Mouse (Mus musculus): ENCODE data around the gene Npepps.
"Not testable (repeated sequence)": the region's sequence is repeated elsewhere in the genome, so short reads cannot be mapped to it uniquely, and the experiment has no call there.

Npepps gene

GRCm38 (mm10) chr11:97190992-97191391 is 89.4 kb downstream of the Npepps start:
- Histone ChIP-seq H3K9me3 (ENCODE audit: low read length) (no peaks in the 10 kb centered on the region), H3K4me3 (replicated peaks; ENCODE audit: low read length) (0 out of 2 replicates have a peak overlapping the region, but pooled peaks have one; percentile 5), H3K27me3 (ENCODE audit: insufficient read depth, low read length) (no peaks in the 10 kb centered on the region), H3K36me3 (ENCODE audit: insufficient read depth, low read length) (peaks cover 12% of the 10 kb centered on the region), H3K4me1 (replicated peaks; ENCODE audit: low read depth, low read length) (peaks cover 61% of the 10 kb centered on the region)
- no peak for TF ChIP-seq CTCF (conservative IDR thresholded peaks at IDR 0.05; ENCODE audit: low read length)
- no peak for TF ChIP-seq NANOG (IDR thresholded peaks at IDR 0.05; ENCODE audit: borderline replicate concordance, low read length)
- TF ChIP-seq POU5F1 (IDR thresholded peaks at IDR 0.05; ENCODE audit: borderline replicate concordance, low read length): no peak

- not testable (repeated sequence) for H3K9me3 ChIP-seq (ENCODE audit: low read length); H3K27me3 ChIP-seq (ENCODE audit: insufficient read depth, low read length)
- H3K4me1 ChIP-seq (replicated peaks; ENCODE audit: low read depth, low read length): peaks cover 67% of the 10 kb centered on the region
- H3K36me3 ChIP-seq (ENCODE audit: insufficient read depth, low read length): peaks cover 25% of the 10 kb centered on the region
- peak overlapping the region; percentile 88 for H3K4me3 ChIP-seq (replicated peaks; ENCODE audit: low read length)
These were observed 90.8 kb downstream of the Npepps start for GRCm38 (mm10) chr11:97189645-97190044.

- Histone ChIP-seq H3K4me1 (replicated peaks; ENCODE audit: low read depth, low read length) (peaks cover 67% of the 10 kb centered on the region), H3K9me3 (ENCODE audit: low read length) (no peaks in the 10 kb centered on the region), H3K36me3 (ENCODE audit: insufficient read depth, low read length) (peaks cover 29% of the 10 kb centered on the region), H3K27me3 (ENCODE audit: insufficient read depth, low read length) (no peaks in the 10 kb centered on the region), H3K4me3 (replicated peaks; ENCODE audit: low read length) (peak overlapping the region; percentile 88)
- TF ChIP-seq CTCF (conservative IDR thresholded peaks at IDR 0.05; ENCODE audit: low read length) (no peak), NANOG (IDR thresholded peaks at IDR 0.05; ENCODE audit: borderline replicate concordance, low read length) (peak; percentile 45; the same call in 1 of the 2 replicates)
These were observed 91.2 kb downstream of the Npepps start for GRCm38 (mm10) chr11:97189231-97189630.

GRCm38 (mm10) chr11:97188643-97188955 is 91.8 kb downstream of the Npepps start:
- Histone ChIP-seq H3K4me1 (replicated peaks; ENCODE audit: low read depth, low read length) (peaks cover 71% of the 10 kb centered on the region), H3K9me3 (ENCODE audit: low read length) (no peaks in the 10 kb centered on the region)

GRCm38 (mm10) chr11:97187764-97188642 is 92.4 kb downstream of the Npepps start, which contains the start of gene Kpnb1:
Kpnb1 (minus strand) TSS chr11:97187881.
- Histone ChIP-seq H3K4me3 (replicated peaks; ENCODE audit: low read length) (peak within 1 kb of the TSS; percentile 96), H3K9me3 (ENCODE audit: low read length) (no peaks in the 10 kb centered on the region), H3K27me3 (ENCODE audit: insufficient read depth, low read length) (no peaks in the 10 kb centered on the region), H3K4me1 (replicated peaks; ENCODE audit: low read depth, low read length) (peaks cover 75% of the 10 kb centered on the region), H3K36me3 (ENCODE audit: insufficient read depth, low read length) (peaks cover 42% of the 10 kb centered on the region)
- TF ChIP-seq POU5F1 (IDR thresholded peaks at IDR 0.05; ENCODE audit: borderline replicate concordance, low read length): no peak
- no peak for TF ChIP-seq CTCF (conservative IDR thresholded peaks at IDR 0.05; ENCODE audit: low read length)
- TF ChIP-seq NANOG (IDR thresholded peaks at IDR 0.05; ENCODE audit: borderline replicate concordance, low read length): no peak

More at GRCm38 (mm10) chr11:97188643-97188955, 91.8 kb downstream of the Npepps start:
- peaks cover 36% of the 10 kb centered on the region for H3K36me3 ChIP-seq (ENCODE audit: insufficient read depth, low read length)
- peak overlapping the region; percentile 88 for H3K4me3 ChIP-seq (replicated peaks; ENCODE audit: low read length)
- TF ChIP-seq POU5F1 (IDR thresholded peaks at IDR 0.05; ENCODE audit: borderline replicate concordance, low read length): no peak
- TF ChIP-seq CTCF (conservative IDR thresholded peaks at IDR 0.05; ENCODE audit: low read length): no peak
- TF ChIP-seq NANOG (IDR thresholded peaks at IDR 0.05; ENCODE audit: borderline replicate concordance, low read length): no peak
- no peaks in the 10 kb centered on the region for H3K27me3 ChIP-seq (ENCODE audit: insufficient read depth, low read length)

GRCm38 (mm10) chr11:97186947-97187763 is 93.3 kb downstream of the Npepps start:
- H3K4me3 ChIP-seq (replicated peaks; ENCODE audit: low read length): peak overlapping the region; percentile 96
- H3K4me1 ChIP-seq (replicated peaks; ENCODE audit: low read depth, low read length): peaks cover 75% of the 10 kb centered on the region
- no peaks in the 10 kb centered on the region for H3K9me3 ChIP-seq (ENCODE audit: low read length)
- TF ChIP-seq POU5F1 (IDR thresholded peaks at IDR 0.05; ENCODE audit: borderline replicate concordance, low read length) (no peak), NANOG (IDR thresholded peaks at IDR 0.05; ENCODE audit: borderline replicate concordance, low read length) (no peak), CTCF (conservative IDR thresholded peaks at IDR 0.05; ENCODE audit: low read length) (no peak)
- no peaks in the 10 kb centered on the region for H3K27me3 ChIP-seq (ENCODE audit: insufficient read depth, low read length)
- H3K36me3 ChIP-seq (ENCODE audit: insufficient read depth, low read length): peaks cover 50% of the 10 kb centered on the region

GRCm38 (mm10) chr11:97185704-97186614 is 94.5 kb downstream of the Npepps start:
- TF ChIP-seq CTCF (conservative IDR thresholded peaks at IDR 0.05; ENCODE audit: low read length): no peak
- peaks cover 75% of the 10 kb centered on the region for H3K4me1 ChIP-seq (replicated peaks; ENCODE audit: low read depth, low read length)

GRCm38 (mm10) chr11:97184875-97185274 is 95.6 kb downstream of the Npepps start:
- H3K27me3 ChIP-seq (ENCODE audit: insufficient read depth, low read length): no peaks in the 10 kb centered on the region
- H3K36me3 ChIP-seq (ENCODE audit: insufficient read depth, low read length): peaks cover 69% of the 10 kb centered on the region
- no peak for TF ChIP-seq CTCF (conservative IDR thresholded peaks at IDR 0.05; ENCODE audit: low read length)
- no peak for TF ChIP-seq NANOG (IDR thresholded peaks at IDR 0.05; ENCODE audit: borderline replicate concordance, low read length)
- no peak for TF ChIP-seq POU5F1 (IDR thresholded peaks at IDR 0.05; ENCODE audit: borderline replicate concordance, low read length)
- no peaks in the 10 kb centered on the region for H3K9me3 ChIP-seq (ENCODE audit: low read length)
- H3K4me3 ChIP-seq (replicated peaks; ENCODE audit: low read length): peak overlapping the region; percentile 96
- H3K4me1 ChIP-seq (replicated peaks; ENCODE audit: low read depth, low read length): peaks cover 76% of the 10 kb centered on the region

More at GRCm38 (mm10) chr11:97185704-97186614, 94.5 kb downstream of the Npepps start:
- Histone ChIP-seq H3K4me3 (replicated peaks; ENCODE audit: low read length) (peak overlapping the region; percentile 96), H3K27me3 (ENCODE audit: insufficient read depth, low read length) (no peaks in the 10 kb centered on the region), H3K9me3 (ENCODE audit: low read length) (no peaks in the 10 kb centered on the region), H3K36me3 (ENCODE audit: insufficient read depth, low read length) (peaks cover 62% of the 10 kb centered on the region)
